Mouse (Mus musculus) lung, adult 18-20 months (tissue): ENCODE data around the gene Pdcd5.

ENCODE experiments used
- DNase-seq, 2 experiments: peaks; one replicate each; pipeline ENCODE4 v3.0.0; 2022; ENCODE audit warnings: mixed read lengths in 2 of 2

Gene Pdcd5

GRCm38 (mm10) chr7:35647101-35647698 is at the start of gene Pdcd5:
TSS of gene Pdcd5 (minus strand) at chr7:35647521.
- peak; percentile 95 to 96 for DNase-seq

- DNase-seq: no peak
Measured at GRCm38 (mm10) chr7:35692641-35693040, 45.3 kb upstream of the Pdcd5 start.

GRCm38 (mm10) chr7:35692117-35692516 is 44.8 kb upstream of the Pdcd5 start:
- DNase-seq: no peak

- DNase-seq: no peak
Measured at GRCm38 (mm10) chr7:35688781-35689349, 41.5 kb upstream of the Pdcd5 start.

- DNase-seq: no peak
Measured at GRCm38 (mm10) chr7:35688276-35688675, 41.0 kb upstream of the Pdcd5 start.

GRCm38 (mm10) chr7:35687229-35687628 is 39.9 kb upstream of the Pdcd5 start:
- peak; percentile 26 to 27 for DNase-seq

GRCm38 (mm10) chr7:35686756-35687155 is 39.4 kb upstream of the Pdcd5 start:
- DNase-seq: peak; percentile 36 to 50

GRCm38 (mm10) chr7:35686216-35686615 is 38.9 kb upstream of the Pdcd5 start:
- DNase-seq: peak; percentile 9 to 17

GRCm38 (mm10) chr7:35683409-35684122 is 36.2 kb upstream of the Pdcd5 start:
- DNase-seq: no peak

- no peak for DNase-seq
Measured at GRCm38 (mm10) chr7:35681559-35681958, 34.2 kb upstream of the Pdcd5 start.

GRCm38 (mm10) chr7:35678976-35679375 is 31.7 kb upstream of the Pdcd5 start:
- no peak for DNase-seq

GRCm38 (mm10) chr7:35668066-35669041 is 21.0 kb upstream of the Pdcd5 start:
- no peak for DNase-seq

- no peak for DNase-seq
Measured at GRCm38 (mm10) chr7:35663790-35664376, 16.6 kb upstream of the Pdcd5 start.

GRCm38 (mm10) chr7:35659173-35659572 is 11.9 kb upstream of the Pdcd5 start:
- no peak for DNase-seq

- DNase-seq: no peak
Measured at GRCm38 (mm10) chr7:35657829-35658228, 10.5 kb upstream of the Pdcd5 start.

- no peak for DNase-seq
Measured at GRCm38 (mm10) chr7:35651583-35652270, 4.4 kb upstream of the Pdcd5 start.

- no peak for DNase-seq
Measured at GRCm38 (mm10) chr7:35650716-35651410, 3.5 kb upstream of the Pdcd5 start.

GRCm38 (mm10) chr7:35649071-35649470 is 1.8 kb upstream of the Pdcd5 start:
- DNase-seq: peak; percentile 46 to 48

- no peak for DNase-seq
Measured at GRCm38 (mm10) chr7:35648239-35649069, 1.1 kb upstream of the Pdcd5 start.
